Mouse (Mus musculus): Measurements from ENCODE around the gene Mup15. TPM values are rescaled to one million over a fixed set of nuclear protein-coding genes. Genes with fewer than 3 reads are reported as not detected.

Gene Mup15
- polyA plus RNA-seq (2014; fragmentation: Illumina TruSeq; extraction: RNeasy Lipid Tissue Mini Kit (QIAGEN cat#74804); ENCODE audit: low read depth, low replicate concordance): not detected

GRCm38 (mm10) chr4:61439643-61440042 is at the start of gene Mup15:
TSS of gene Mup15 (minus strand) at chr4:61439743.

Other genes starting within 250 kb of the Mup15 start
- gene Mup13, start 211.5 kb downstream of the Mup15 start, polyA plus RNA-seq (2014; fragmentation: Illumina TruSeq; extraction: RNeasy Lipid Tissue Mini Kit (QIAGEN cat#74804); ENCODE audit: low read depth, low replicate concordance): not detected
- gene Mup14, start 135.7 kb downstream of the Mup15 start, polyA plus RNA-seq (2014; fragmentation: Illumina TruSeq; extraction: RNeasy Lipid Tissue Mini Kit (QIAGEN cat#74804); ENCODE audit: low read depth, low replicate concordance): not detected
- gene Mup16, start 79.8 kb upstream of the Mup15 start, polyA plus RNA-seq (2014; fragmentation: Illumina TruSeq; extraction: RNeasy Lipid Tissue Mini Kit (QIAGEN cat#74804); ENCODE audit: low read depth, low replicate concordance): not detected
- not detected for gene Mup17, start 156.1 kb upstream of the Mup15 start, polyA plus RNA-seq (2014; fragmentation: Illumina TruSeq; extraction: RNeasy Lipid Tissue Mini Kit (QIAGEN cat#74804); ENCODE audit: low read depth, low replicate concordance)
- gene Mup18, start 234.4 kb upstream of the Mup15 start, polyA plus RNA-seq (2014; fragmentation: Illumina TruSeq; extraction: RNeasy Lipid Tissue Mini Kit (QIAGEN cat#74804); ENCODE audit: low read depth, low replicate concordance): not detected